Mouse (Mus musculus): ENCODE data around the gene Psg25.

DNA sequence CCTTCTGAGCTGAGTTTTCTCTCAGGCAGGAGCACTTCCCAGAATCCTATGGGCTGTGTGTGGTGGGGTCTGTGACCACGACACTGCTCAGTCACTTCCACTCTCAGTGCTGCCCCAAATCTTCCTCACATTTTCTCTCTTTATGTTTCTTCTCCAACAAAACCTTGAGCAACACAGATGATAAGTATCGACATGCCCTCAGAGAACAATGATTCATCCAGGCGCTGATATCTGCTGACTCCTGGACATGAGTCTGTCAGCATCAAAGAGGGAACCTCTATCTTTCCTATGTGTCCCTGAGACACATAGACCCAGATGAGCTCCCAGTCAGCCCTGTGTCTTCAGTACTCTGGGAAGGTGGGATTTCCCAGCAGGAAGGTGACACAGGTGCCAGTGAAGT is 35.1 kb upstream of the Psg25 start, which contains the start of gene Psg27:
- TF ChIP-seq CTCF (IDR thresholded peaks at IDR 0.05; ENCODE audit: borderline replicate concordance, insufficient read depth, low read depth, low read length) (no peak), POLR2A (IDR thresholded peaks at IDR 0.05; ENCODE audit: borderline replicate concordance, insufficient read depth, low read length) (no peak)
